Mouse (Mus musculus) heart, embryonic 10.5 days (tissue): Measurements from ENCODE around the gene Olfr588-ps1. TPM values are rescaled to one million over a fixed set of nuclear protein-coding genes. Genes with fewer than 3 reads are reported as not detected.
"Not testable (repeated sequence)": the region's sequence is repeated elsewhere in the genome, so short reads cannot be mapped to it uniquely, and the experiment has no call there.

Source experiments
- DNase-seq: peaks from one replicate; pipeline ENCODE4 v3.0.0-alpha.2; 2017; ENCODE audit warnings: low spot score
- H3K27ac ChIP-seq: fragments of 300-500 bp; sonication (generic); 2 replicates; pipeline ENCODE4 v1.5.1; 2016; ENCODE audit warnings: mild to moderate bottlenecking
- H3K27me3 ChIP-seq: fragments of 300-500 bp; sonication (generic); 2 replicates; pipeline ENCODE4 v1.6.1; 2016; ENCODE audit warnings: mild to moderate bottlenecking; ENCODE audit not compliant: poor library complexity, insufficient read depth, severe bottlenecking
- H3K36me3 ChIP-seq: fragments of 300-500 bp; sonication (generic); 2 replicates; pipeline ENCODE4 v1.6.1; 2016; ENCODE audit warnings: mild to moderate bottlenecking, moderate library complexity
- H3K4me1 ChIP-seq: fragments of 300-500 bp; sonication (generic); 2 replicates; pipeline ENCODE4 v1.6.1; 2016; ENCODE audit warnings: mild to moderate bottlenecking
- H3K4me3 ChIP-seq: fragments of 300-500 bp; sonication (generic); 2 replicates; pipeline ENCODE4 v1.5.1; 2016; ENCODE audit warnings: mild to moderate bottlenecking, moderate library complexity
- H3K9me3 ChIP-seq: fragments of 300-500 bp; sonication (generic); 2 replicates; pipeline ENCODE4 v1.6.1; 2016; ENCODE audit warnings: mild to moderate bottlenecking, moderate library complexity
- WGBS: fragments of 180-500 bp; shearing (Covaris S2); methylation state at CpG from one replicate; pipeline ENCODE4 v1.1.7; 2016; 5-methylcytosine and 5-hydroxymethylcytosine counted together
- polyA plus RNA-seq: library from polyadenylated mRNA; unstranded; fragments of >200 nt; fragmentation: Nextera tagmentation; extraction: Ambion mirVana; gene quantifications from 2 replicates; pipeline ENCODE4 v1.2.1, GENCODE M21; 2016

Olfr588-ps1 gene
- polyA plus RNA-seq, result not detected in 2 replicates

DNA sequence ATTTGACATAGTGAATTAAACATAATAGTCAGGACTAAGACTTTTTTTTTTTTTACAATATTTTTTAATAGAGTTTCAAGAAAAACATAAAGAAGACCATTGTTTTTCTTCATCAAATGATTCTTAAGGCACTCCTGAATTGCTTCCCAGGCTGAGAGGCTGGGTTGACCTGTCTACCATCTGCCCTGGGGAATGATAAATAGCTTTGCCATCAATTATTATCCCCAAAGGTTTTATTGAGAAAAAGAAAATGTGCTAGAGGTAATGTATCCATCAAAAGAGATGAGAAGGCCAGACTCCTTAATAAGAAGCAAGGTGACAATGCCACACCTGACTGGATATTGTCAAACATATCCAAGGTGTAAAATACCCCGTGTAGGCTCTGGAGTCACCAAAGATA, at the start of gene Olfr588-ps1:
Olfr588-ps1 (plus strand) TSS at position 301 of the 400 bp plus-strand sequence.
- WGBS, result 80% methylated on average over 1 of the region's 1 CpGs
- no peaks in the 10 kb centered on the region for H3K9me3 ChIP-seq
- H3K4me3 ChIP-seq, result no peak within 1 kb of the TSS
- H3K36me3 ChIP-seq, result no peaks in the 10 kb centered on the region
- no peaks in the 10 kb centered on the region for H3K4me1 ChIP-seq
- no peak within 1 kb of the TSS for H3K27ac ChIP-seq
- DNase-seq, result no peak
- H3K27me3 ChIP-seq, result no peaks in the 10 kb centered on the region

DNA sequence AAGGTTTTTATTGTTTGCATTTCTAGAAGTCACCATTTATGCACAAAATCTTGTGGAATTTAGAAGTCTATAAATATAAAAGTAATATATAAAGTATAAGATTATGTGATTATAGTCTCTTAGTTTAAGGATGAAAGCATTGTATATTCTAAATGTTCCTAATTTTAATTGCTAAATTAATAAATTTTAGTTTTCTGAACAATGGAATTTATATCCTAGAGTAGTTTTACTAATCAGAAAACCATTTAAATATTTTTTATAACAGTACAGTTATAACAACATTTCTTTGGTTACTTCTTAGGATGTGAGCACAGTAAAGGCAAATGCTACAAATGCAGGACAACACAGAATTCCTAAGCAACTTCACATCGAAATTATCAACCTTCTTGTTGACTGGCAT, 43.3 kb upstream of the Olfr588-ps1 start, which contains the start of gene Olfr585:
Olfr585 (plus strand) TSS at position 301 of the 400 bp plus-strand sequence.
- H3K27me3 ChIP-seq, result no peaks in the 10 kb centered on the region
- H3K4me1 ChIP-seq, result no peaks in the 10 kb centered on the region
- H3K36me3 ChIP-seq, result no peaks in the 10 kb centered on the region
- 73% methylated on average over 1 of the region's 1 CpGs for WGBS
- H3K27ac ChIP-seq, result no peak within 1 kb of the TSS
- no peak for DNase-seq
- no peak within 1 kb of the TSS for H3K4me3 ChIP-seq
- no peaks in the 10 kb centered on the region for H3K9me3 ChIP-seq

DNA sequence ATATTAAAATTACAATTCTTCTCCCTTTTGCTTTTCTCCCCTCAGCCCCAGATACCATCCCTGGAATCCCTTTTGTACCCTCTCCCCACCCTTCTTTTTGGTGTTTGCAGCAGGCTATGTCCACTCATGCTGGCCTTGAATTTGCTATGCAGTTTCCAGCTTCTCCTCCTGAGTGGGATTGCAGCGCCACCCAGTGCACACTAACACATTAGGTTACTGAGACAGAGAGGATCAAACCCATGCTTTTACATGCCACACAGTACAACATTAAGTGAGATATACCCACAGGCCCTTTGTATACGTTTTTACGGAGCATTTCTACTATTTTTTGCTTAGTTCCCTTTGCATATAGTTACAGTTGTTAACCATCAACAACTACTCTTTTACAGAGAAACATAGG, 21.3 kb upstream of the Olfr588-ps1 start:
- H3K9me3 ChIP-seq, result no peaks in the 10 kb centered on the region
- no peak overlapping the region for H3K27ac ChIP-seq
- no peaks in the 10 kb centered on the region for H3K36me3 ChIP-seq
- WGBS, result 38% methylated on average over 3 of the region's 3 CpGs
- H3K27me3 ChIP-seq, result no peaks in the 10 kb centered on the region
- peak; percentile 75 for DNase-seq
- H3K4me1 ChIP-seq, result no peaks in the 10 kb centered on the region
- H3K4me3 ChIP-seq, result no peak overlapping the region

DNA sequence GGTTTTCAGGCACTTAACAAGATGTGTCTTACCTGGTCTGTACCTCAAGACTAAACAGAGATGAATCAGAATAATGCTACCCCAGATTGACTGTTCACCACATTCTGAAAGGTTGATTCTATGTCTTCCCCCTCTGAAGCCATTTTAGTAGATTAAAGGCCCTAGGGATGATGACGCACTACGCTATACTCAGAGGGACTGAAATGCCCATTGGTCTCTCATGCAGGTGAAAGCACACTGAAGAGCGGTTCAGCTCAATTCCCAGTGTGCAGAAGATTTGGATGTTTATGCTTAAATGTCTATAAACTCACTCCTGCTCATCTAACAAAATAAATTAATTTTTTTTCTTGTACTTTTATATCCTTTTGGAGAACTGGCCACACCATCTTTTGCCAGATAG, 15.1 kb upstream of the Olfr588-ps1 start, which contains the start of gene Olfr586:
Olfr586 (minus strand) TSS at position 101 of the 400 bp plus-strand sequence.
- no peak for DNase-seq
- Histone ChIP-seq H3K27ac (no peak within 1 kb of the TSS), H3K4me1 (no peaks in the 10 kb centered on the region), H3K27me3 (no peaks in the 10 kb centered on the region), H3K36me3 (no peaks in the 10 kb centered on the region), H3K4me3 (no peak within 1 kb of the TSS), H3K9me3 (no peaks in the 10 kb centered on the region)
- 82% methylated on average over 3 of the region's 3 CpGs for WGBS

DNA sequence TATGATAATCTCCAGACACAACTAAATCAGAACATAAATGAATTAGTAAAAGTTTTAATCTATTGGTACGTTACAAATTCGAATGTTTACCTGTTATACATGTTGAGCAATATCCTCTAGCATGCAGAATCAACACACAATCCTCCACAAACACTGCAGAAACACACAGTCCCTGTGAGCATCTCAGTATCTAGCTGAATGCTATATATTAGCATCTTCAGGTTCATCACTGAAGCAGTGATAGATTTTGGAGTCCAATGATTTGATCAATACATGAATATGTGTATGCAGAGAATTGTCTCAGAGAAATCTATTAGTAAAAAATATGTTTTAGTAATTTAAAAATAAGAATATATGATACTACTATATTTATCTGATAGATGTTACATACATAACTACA, 15.6 kb downstream of the Olfr588-ps1 start, which contains the start of gene Olfr589:
Olfr589 (minus strand) TSS at position 101 of the 400 bp plus-strand sequence.
- Histone ChIP-seq H3K27ac (no peak within 1 kb of the TSS), H3K9me3 (no peaks in the 10 kb centered on the region), H3K4me3 (no peak within 1 kb of the TSS), H3K27me3 (no peaks in the 10 kb centered on the region), H3K4me1 (no peaks in the 10 kb centered on the region), H3K36me3 (no peaks in the 10 kb centered on the region)
- DNase-seq, result no peak
- 55% methylated on average over 2 of the region's 2 CpGs for WGBS

DNA sequence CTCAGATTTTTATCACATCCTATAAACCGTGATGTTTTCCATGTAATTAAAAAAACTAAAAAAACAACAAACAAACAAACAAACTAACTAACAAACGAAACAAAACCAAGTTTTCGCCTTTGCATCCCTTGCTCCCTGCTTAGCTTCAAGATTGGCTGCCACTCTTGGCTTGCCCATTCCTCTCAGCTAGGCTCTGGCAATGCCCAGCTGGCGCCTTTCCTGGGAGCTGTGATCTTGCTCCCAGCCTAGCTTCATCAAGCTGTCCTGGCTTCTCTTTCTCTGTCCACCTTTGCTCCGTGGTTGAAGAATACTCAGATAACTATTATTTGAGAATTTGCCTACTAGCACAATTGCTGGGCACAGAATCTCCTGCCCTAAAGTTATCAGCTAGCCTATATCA, 29.0 kb downstream of the Olfr588-ps1 start:
- H3K27ac ChIP-seq, result no peak overlapping the region
- no peaks in the 10 kb centered on the region for H3K9me3 ChIP-seq
- no peak for DNase-seq
- H3K4me1 ChIP-seq, result no peaks in the 10 kb centered on the region
- H3K4me3 ChIP-seq, result no peak overlapping the region
- no peaks in the 10 kb centered on the region for H3K27me3 ChIP-seq
- no peaks in the 10 kb centered on the region for H3K36me3 ChIP-seq
- WGBS, result 73% methylated on average over 5 of the region's 5 CpGs

DNA sequence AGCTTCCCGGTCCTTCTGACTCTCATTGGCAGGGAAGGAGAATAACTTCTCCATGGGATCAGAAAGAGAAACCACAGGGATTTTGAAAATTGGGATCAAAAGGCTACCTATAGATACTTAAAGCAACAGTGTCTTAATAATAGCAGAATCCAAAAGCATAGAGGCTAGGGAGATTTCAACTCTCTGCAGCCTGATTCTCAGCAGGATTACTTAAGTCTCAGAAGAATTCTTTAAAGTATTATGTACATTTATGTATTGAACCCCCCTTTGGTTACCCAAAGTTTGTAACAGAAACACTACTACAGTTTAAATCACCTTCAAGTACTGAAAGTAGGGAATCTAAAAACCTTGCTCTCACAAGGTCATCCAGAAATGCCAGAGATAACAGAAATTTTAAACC, 37.6 kb downstream of the Olfr588-ps1 start, which contains the start of gene Olfr591:
Olfr591 (minus strand) TSS at position 101 of the 400 bp plus-strand sequence.
- Histone ChIP-seq H3K9me3 (no peaks in the 10 kb centered on the region), H3K4me1 (no peaks in the 10 kb centered on the region), H3K4me3 (no peak within 1 kb of the TSS), H3K27me3 (no peaks in the 10 kb centered on the region), H3K27ac (no peak within 1 kb of the TSS), H3K36me3 (no peaks in the 10 kb centered on the region)
- no peak for DNase-seq
- WGBS, result 67% methylated on average over 1 of the region's 1 CpGs

DNA sequence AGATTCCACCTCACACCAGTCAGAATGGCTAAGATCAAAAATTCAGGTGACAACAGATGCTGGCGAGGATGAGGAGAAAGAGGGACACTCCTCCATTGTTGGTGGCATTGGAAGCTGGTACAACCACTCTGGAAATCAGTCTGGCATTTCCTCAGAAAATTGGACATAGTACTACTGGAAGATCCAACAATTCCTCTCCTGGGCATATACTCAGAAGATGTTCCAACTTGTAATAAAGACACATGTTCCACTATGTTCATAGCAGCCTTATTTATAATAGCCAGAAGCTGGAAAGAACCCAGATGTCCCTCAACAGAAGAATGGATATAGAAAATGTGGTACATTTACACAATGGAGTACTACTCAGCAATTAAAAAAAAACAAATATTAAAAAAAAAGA, 43.8 kb downstream of the Olfr588-ps1 start, which contains the start of gene Olfr592:
Olfr592 (plus strand) TSS at position 301 of the 400 bp plus-strand sequence.
- H3K36me3 ChIP-seq, H3K27ac ChIP-seq, H3K27me3 ChIP-seq, DNase-seq, H3K4me1 ChIP-seq, H3K4me3 ChIP-seq, H3K9me3 ChIP-seq: not testable (repeated sequence)
- WGBS, result 73% methylated on average over 1 of the region's 1 CpGs

Other genes starting within 250 kb of the Olfr588-ps1 start
- gene Olfr569, start 250.0 kb upstream of the Olfr588-ps1 start, polyA plus RNA-seq, result not detected in 2 replicates
- gene Olfr570, start 246.3 kb upstream of the Olfr588-ps1 start, polyA plus RNA-seq, result not detected in 2 replicates
- gene Olfr571, start 223.3 kb upstream of the Olfr588-ps1 start, polyA plus RNA-seq, result not detected in 2 replicates
- gene Olfr572, start 216.5 kb upstream of the Olfr588-ps1 start, polyA plus RNA-seq, result not detected in 2 replicates
- not detected in 2 replicates for gene Olfr573-ps1, start 198.3 kb upstream of the Olfr588-ps1 start, polyA plus RNA-seq
- not detected in 2 replicates for gene Olfr574, start 192.4 kb upstream of the Olfr588-ps1 start, polyA plus RNA-seq
- gene Olfr575, start 182.1 kb upstream of the Olfr588-ps1 start, polyA plus RNA-seq, result not detected in 2 replicates
- not detected in 2 replicates for gene Olfr576, start 178.2 kb upstream of the Olfr588-ps1 start, polyA plus RNA-seq
- not detected in 2 replicates for gene Olfr577, start 164.9 kb upstream of the Olfr588-ps1 start, polyA plus RNA-seq
- not detected in 2 replicates for gene Olfr578, start 151.6 kb upstream of the Olfr588-ps1 start, polyA plus RNA-seq
- gene Olfr582, start 102.9 kb upstream of the Olfr588-ps1 start, polyA plus RNA-seq, result not detected in 2 replicates
- not detected in 2 replicates for gene Olfr583, start 89.6 kb upstream of the Olfr588-ps1 start, polyA plus RNA-seq
- not detected in 2 replicates for gene Olfr584, start 59.0 kb upstream of the Olfr588-ps1 start, polyA plus RNA-seq
- not detected in 2 replicates for gene Olfr585, start 43.2 kb upstream of the Olfr588-ps1 start, polyA plus RNA-seq
- gene Olfr586, start 15.2 kb upstream of the Olfr588-ps1 start, polyA plus RNA-seq, result not detected in 2 replicates
- not detected in 2 replicates for gene Olfr589, start 15.5 kb downstream of the Olfr588-ps1 start, polyA plus RNA-seq
- not detected in 2 replicates for gene Olfr591, start 37.5 kb downstream of the Olfr588-ps1 start, polyA plus RNA-seq
- gene Olfr592, start 43.9 kb downstream of the Olfr588-ps1 start, polyA plus RNA-seq, result not detected in 2 replicates
- not detected in 2 replicates for gene Olfr593, start 71.0 kb downstream of the Olfr588-ps1 start, polyA plus RNA-seq
- gene Olfr594, start 76.1 kb downstream of the Olfr588-ps1 start, polyA plus RNA-seq, result not detected in 2 replicates
- not detected in 2 replicates for gene Usp17ld, start 111.6 kb downstream of the Olfr588-ps1 start, polyA plus RNA-seq
- gene Olfr596, start 164.8 kb downstream of the Olfr588-ps1 start, polyA plus RNA-seq, result not detected in 2 replicates
- not detected in 2 replicates for gene Olfr597, start 175.4 kb downstream of the Olfr588-ps1 start, polyA plus RNA-seq
- gene Olfr598, start 182.7 kb downstream of the Olfr588-ps1 start, polyA plus RNA-seq, result not detected in 2 replicates
- gene Olfr599, start 195.0 kb downstream of the Olfr588-ps1 start, polyA plus RNA-seq, result not detected in 2 replicates
- not detected in 2 replicates for gene Olfr600, start 208.8 kb downstream of the Olfr588-ps1 start, polyA plus RNA-seq
- gene Olfr601, start 221.8 kb downstream of the Olfr588-ps1 start, polyA plus RNA-seq, result not detected in 2 replicates
- not detected in 2 replicates for gene Olfr603, start 245.3 kb downstream of the Olfr588-ps1 start, polyA plus RNA-seq